Mouse (Mus musculus): ENCODE measurements around the gene B3gnt2. TPM values are rescaled to one million over a fixed set of nuclear protein-coding genes. Genes with fewer than 3 reads are reported as not detected.

The B3gnt2 gene
- polyA plus RNA-seq (2012; rRNA removed): 7.1 and 8.7 TPM in 2 replicates

GRCm38 (mm10) chr11:22860335-22861227 lies at the start of gene B3gnt2:
Gene B3gnt2, minus strand, starts transcription at chr11:22860961.
- Histone ChIP-seq H3K27me3 (ENCODE audit: control insufficient read depth, insufficient read depth, low read length) (peaks cover 7% of the 10 kb centered on the region; the same call in 1 of the 2 replicates), H3K4me3 (replicated peaks; ENCODE audit: insufficient read depth, low read depth, low read length) (peak within 1 kb of the TSS; percentile 25), H3K27ac (ENCODE audit: insufficient read depth, low read length) (peak within 1 kb of the TSS; percentile 46; the same call in 1 of the 2 replicates), H3K4me1 (ENCODE audit: control insufficient read depth, insufficient read depth, low read length) (peaks cover 4% of the 10 kb centered on the region; the same call in 1 of the 2 replicates)
- DNase-seq: no peak
- TF ChIP-seq POLR2A (IDR thresholded peaks at IDR 0.05; ENCODE audit: borderline replicate concordance, insufficient read depth, low read length): no peak
- TF ChIP-seq CTCF (IDR thresholded peaks at IDR 0.05; ENCODE audit: borderline replicate concordance, insufficient read depth, low read depth, low read length): no peak
- 12% methylated on average over 41 of the region's 41 CpGs for WGBS

GRCm38 (mm10) chr11:22906453-22906865 lies 45.7 kb upstream of the B3gnt2 start:
- no peak overlapping the region for H3K4me3 ChIP-seq (replicated peaks; ENCODE audit: insufficient read depth, low read depth, low read length)
- no peak for DNase-seq

GRCm38 (mm10) chr11:22902923-22903322 lies 42.2 kb upstream of the B3gnt2 start:
- TF ChIP-seq POLR2A (IDR thresholded peaks at IDR 0.05; ENCODE audit: borderline replicate concordance, insufficient read depth, low read length): no peak
- TF ChIP-seq CTCF (IDR thresholded peaks at IDR 0.05; ENCODE audit: borderline replicate concordance, insufficient read depth, low read depth, low read length): no peak
- WGBS: 85% methylated on average over 2 of the region's 2 CpGs
- no peaks in the 10 kb centered on the region for H3K4me1 ChIP-seq (ENCODE audit: control insufficient read depth, insufficient read depth, low read length)
- no peak overlapping the region for H3K4me3 ChIP-seq (replicated peaks; ENCODE audit: insufficient read depth, low read depth, low read length)
- no peak for DNase-seq
- no peaks in the 10 kb centered on the region for H3K27me3 ChIP-seq (ENCODE audit: control insufficient read depth, insufficient read depth, low read length)
- H3K27ac ChIP-seq (ENCODE audit: insufficient read depth, low read length): no peak overlapping the region

More at GRCm38 (mm10) chr11:22906453-22906865, 45.7 kb upstream of the B3gnt2 start:
- H3K4me1 ChIP-seq (ENCODE audit: control insufficient read depth, insufficient read depth, low read length): no peaks in the 10 kb centered on the region
- no peaks in the 10 kb centered on the region for H3K27me3 ChIP-seq (ENCODE audit: control insufficient read depth, insufficient read depth, low read length)
- no peak overlapping the region for H3K27ac ChIP-seq (ENCODE audit: insufficient read depth, low read length)
- TF ChIP-seq POLR2A (IDR thresholded peaks at IDR 0.05; ENCODE audit: borderline replicate concordance, insufficient read depth, low read length): no peak
- TF ChIP-seq CTCF (IDR thresholded peaks at IDR 0.05; ENCODE audit: borderline replicate concordance, insufficient read depth, low read depth, low read length): no peak

- H3K4me1 ChIP-seq (ENCODE audit: control insufficient read depth, insufficient read depth, low read length): no peaks in the 10 kb centered on the region
- 95% methylated on average over 3 of the region's 3 CpGs for WGBS
- H3K27ac ChIP-seq (ENCODE audit: insufficient read depth, low read length): no peak overlapping the region
- H3K27me3 ChIP-seq (ENCODE audit: control insufficient read depth, insufficient read depth, low read length): no peaks in the 10 kb centered on the region
- no peak overlapping the region for H3K4me3 ChIP-seq (replicated peaks; ENCODE audit: insufficient read depth, low read depth, low read length)
- no peak for TF ChIP-seq POLR2A (IDR thresholded peaks at IDR 0.05; ENCODE audit: borderline replicate concordance, insufficient read depth, low read length)
- TF ChIP-seq CTCF (IDR thresholded peaks at IDR 0.05; ENCODE audit: borderline replicate concordance, insufficient read depth, low read depth, low read length): no peak
- DNase-seq: no peak
These were observed 39.3 kb upstream of the B3gnt2 start for GRCm38 (mm10) chr11:22900041-22900440.

DNA sequence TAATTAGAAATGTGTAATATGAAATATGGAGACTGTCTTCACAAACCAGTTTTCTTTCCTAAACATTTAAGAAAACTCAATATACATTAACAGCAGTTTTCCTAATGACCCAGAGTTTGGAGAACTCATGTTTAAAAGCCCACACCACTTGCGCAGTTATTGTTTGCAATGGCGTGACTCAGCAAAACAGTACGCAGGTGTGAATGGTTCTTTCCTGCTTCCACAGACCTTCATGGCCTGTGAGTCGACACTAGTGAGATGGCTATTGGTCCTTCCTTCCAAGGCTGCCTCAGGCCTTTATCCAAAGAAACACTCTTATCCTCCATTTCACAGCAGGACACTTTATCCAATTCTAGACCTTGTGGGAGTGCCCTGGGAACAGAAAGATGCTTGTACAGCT lies 36.9 kb upstream of the B3gnt2 start:
- H3K27ac ChIP-seq (ENCODE audit: insufficient read depth, low read length): no peak overlapping the region
- WGBS: over 99% methylated on average over 4 of the region's 4 CpGs
- H3K27me3 ChIP-seq (ENCODE audit: control insufficient read depth, insufficient read depth, low read length): no peaks in the 10 kb centered on the region
- TF ChIP-seq POLR2A (IDR thresholded peaks at IDR 0.05; ENCODE audit: borderline replicate concordance, insufficient read depth, low read length): no peak
- no peak for TF ChIP-seq CTCF (IDR thresholded peaks at IDR 0.05; ENCODE audit: borderline replicate concordance, insufficient read depth, low read depth, low read length)
- no peak overlapping the region for H3K4me3 ChIP-seq (replicated peaks; ENCODE audit: insufficient read depth, low read depth, low read length)
- no peak for DNase-seq
- no peaks in the 10 kb centered on the region for H3K4me1 ChIP-seq (ENCODE audit: control insufficient read depth, insufficient read depth, low read length)

- H3K4me3 ChIP-seq (replicated peaks; ENCODE audit: insufficient read depth, low read depth, low read length): no peak overlapping the region
- no peaks in the 10 kb centered on the region for H3K4me1 ChIP-seq (ENCODE audit: control insufficient read depth, insufficient read depth, low read length)
- WGBS: 95% methylated on average over 4 of the region's 4 CpGs
- no peaks in the 10 kb centered on the region; the same call in 1 of the 2 replicates for H3K27me3 ChIP-seq (ENCODE audit: control insufficient read depth, insufficient read depth, low read length)
- TF ChIP-seq POLR2A (IDR thresholded peaks at IDR 0.05; ENCODE audit: borderline replicate concordance, insufficient read depth, low read length): no peak
- no peak for TF ChIP-seq CTCF (IDR thresholded peaks at IDR 0.05; ENCODE audit: borderline replicate concordance, insufficient read depth, low read depth, low read length)
- DNase-seq: no peak
- no peak overlapping the region for H3K27ac ChIP-seq (ENCODE audit: insufficient read depth, low read length)
These were observed 36.4 kb upstream of the B3gnt2 start for GRCm38 (mm10) chr11:22897127-22897526.

GRCm38 (mm10) chr11:22893075-22893474 lies 32.3 kb upstream of the B3gnt2 start:
- TF ChIP-seq CTCF (IDR thresholded peaks at IDR 0.05; ENCODE audit: borderline replicate concordance, insufficient read depth, low read depth, low read length) (no peak), POLR2A (IDR thresholded peaks at IDR 0.05; ENCODE audit: borderline replicate concordance, insufficient read depth, low read length) (no peak)
- Histone ChIP-seq H3K27me3 (ENCODE audit: control insufficient read depth, insufficient read depth, low read length) (no peaks in the 10 kb centered on the region; the same call in 1 of the 2 replicates), H3K4me3 (replicated peaks; ENCODE audit: insufficient read depth, low read depth, low read length) (no peak overlapping the region), H3K27ac (ENCODE audit: insufficient read depth, low read length) (no peak overlapping the region), H3K4me1 (ENCODE audit: control insufficient read depth, insufficient read depth, low read length) (no peaks in the 10 kb centered on the region)
- no peak for DNase-seq
- WGBS: 83% methylated on average over 3 of the region's 3 CpGs

DNA sequence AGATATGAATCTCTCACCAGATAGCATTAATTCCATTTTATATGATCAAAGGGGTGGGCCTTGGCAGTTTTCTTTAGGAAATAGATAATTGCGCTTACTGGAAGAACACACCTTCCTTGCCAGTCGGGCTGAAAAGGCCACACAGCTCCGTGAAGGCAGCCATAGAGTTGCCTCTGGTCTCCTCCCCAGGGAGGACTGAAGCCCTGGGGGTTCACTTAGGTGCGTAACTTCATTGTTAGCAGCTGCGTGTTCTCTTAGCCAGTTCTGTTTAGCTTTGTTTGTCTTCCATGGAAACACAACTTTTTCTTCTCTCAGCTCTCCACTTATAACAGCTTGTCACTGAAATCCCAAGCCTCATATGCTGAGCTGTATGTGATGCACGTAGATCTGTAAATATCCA lies 31.7 kb upstream of the B3gnt2 start:
- no peak overlapping the region for H3K27ac ChIP-seq (ENCODE audit: insufficient read depth, low read length)
- WGBS: 83% methylated on average over 6 of the region's 6 CpGs
- no peaks in the 10 kb centered on the region; the same call in 1 of the 2 replicates for H3K27me3 ChIP-seq (ENCODE audit: control insufficient read depth, insufficient read depth, low read length)
- H3K4me1 ChIP-seq (ENCODE audit: control insufficient read depth, insufficient read depth, low read length): no peaks in the 10 kb centered on the region
- DNase-seq: no peak
- no peak overlapping the region for H3K4me3 ChIP-seq (replicated peaks; ENCODE audit: insufficient read depth, low read depth, low read length)
- TF ChIP-seq CTCF (IDR thresholded peaks at IDR 0.05; ENCODE audit: borderline replicate concordance, insufficient read depth, low read depth, low read length) (no peak), POLR2A (IDR thresholded peaks at IDR 0.05; ENCODE audit: borderline replicate concordance, insufficient read depth, low read length) (no peak)
